Mouse (Mus musculus): ENCODE results near the gene Ccdc124.
"Not testable (repeated sequence)": the region's sequence is repeated elsewhere in the genome, so short reads cannot be mapped to it uniquely, and the experiment has no call there.

Ccdc124 gene

GRCm38 (mm10) chr8:70895571-70896259 lies 22.0 kb upstream of the Ccdc124 start:
- not testable (repeated sequence) for DNase-seq (ENCODE audit: low spot score)

GRCm38 (mm10) chr8:70894771-70895545 lies 21.2 kb upstream of the Ccdc124 start:
- no peak for DNase-seq (ENCODE audit: low spot score)

GRCm38 (mm10) chr8:70894385-70894720 lies 20.6 kb upstream of the Ccdc124 start:
- no peak for DNase-seq (ENCODE audit: low spot score)

GRCm38 (mm10) chr8:70893656-70894384 lies 20.1 kb upstream of the Ccdc124 start:
- DNase-seq (ENCODE audit: low spot score) = no peak

- no peak for DNase-seq (ENCODE audit: low spot score)
These were observed 19.3 kb upstream of the Ccdc124 start for GRCm38 (mm10) chr8:70892896-70893655.

GRCm38 (mm10) chr8:70892022-70892895 lies 18.5 kb upstream of the Ccdc124 start, which contains the start of gene Slc5a5:
Gene Slc5a5, minus strand, starts transcription at chr8:70892757.
- no peak for DNase-seq (ENCODE audit: low spot score)

GRCm38 (mm10) chr8:70891356-70891755 lies 17.6 kb upstream of the Ccdc124 start:
- DNase-seq (ENCODE audit: low spot score) = no peak

- no peak for DNase-seq (ENCODE audit: low spot score)
These were observed 16.9 kb upstream of the Ccdc124 start for GRCm38 (mm10) chr8:70890656-70891055.

GRCm38 (mm10) chr8:70887669-70888068 lies 13.9 kb upstream of the Ccdc124 start:
- DNase-seq (ENCODE audit: low spot score) = no peak

- no peak for DNase-seq (ENCODE audit: low spot score)
These were observed 11.9 kb upstream of the Ccdc124 start for GRCm38 (mm10) chr8:70885612-70886011.

- no peak for DNase-seq (ENCODE audit: low spot score)
These were observed 10.9 kb upstream of the Ccdc124 start for GRCm38 (mm10) chr8:70884683-70885082.

GRCm38 (mm10) chr8:70884186-70884585 lies 10.5 kb upstream of the Ccdc124 start:
- no peak for DNase-seq (ENCODE audit: low spot score)

GRCm38 (mm10) chr8:70880546-70880945 lies 6.8 kb upstream of the Ccdc124 start:
- DNase-seq (ENCODE audit: low spot score) = no peak

GRCm38 (mm10) chr8:70880126-70880525 lies 6.4 kb upstream of the Ccdc124 start:
- DNase-seq (ENCODE audit: low spot score) = no peak

- no peak for DNase-seq (ENCODE audit: low spot score)
These were observed 5.8 kb upstream of the Ccdc124 start for GRCm38 (mm10) chr8:70879500-70879899.

- DNase-seq (ENCODE audit: low spot score) = no peak
These were observed 4.4 kb upstream of the Ccdc124 start for GRCm38 (mm10) chr8:70878178-70878577.

GRCm38 (mm10) chr8:70876382-70876781 lies 2.6 kb upstream of the Ccdc124 start:
- no peak for DNase-seq (ENCODE audit: low spot score)

GRCm38 (mm10) chr8:70874441-70874840 lies 706 bp upstream of the Ccdc124 start:
- DNase-seq (ENCODE audit: low spot score) = no peak

- DNase-seq (ENCODE audit: low spot score) = no peak
These were observed 932 bp downstream of the Ccdc124 start for GRCm38 (mm10) chr8:70872643-70873363.

GRCm38 (mm10) chr8:70871195-70871807 lies 2.4 kb downstream of the Ccdc124 start:
- no peak for DNase-seq (ENCODE audit: low spot score)

Measured in left cerebral cortex, adult 11 months (tissue).